Mouse (Mus musculus) urinary bladder, postnatal 10 days (tissue): ENCODE data around the gene Frs3.

Experiments
- DNase-seq: peaks from one replicate; pipeline ENCODE4 v3.0.0; 2022; ENCODE audit warnings: low spot score

Frs3 gene

GRCm38 (mm10) chr17:47691650-47692049, 2.8 kb downstream of the Frs3 start:
- DNase-seq: no peak

GRCm38 (mm10) chr17:47693671-47694441, 5.0 kb downstream of the Frs3 start:
- no peak for DNase-seq

- DNase-seq: no peak
These were observed 5.4 kb downstream of the Frs3 start, which contains the start of gene Gm21981 for GRCm38 (mm10) chr17:47694442-47694502. Gm21981 (minus strand) TSS chr17:47694455.

- DNase-seq: peak; percentile 94
These were observed 5.9 kb downstream of the Frs3 start, which contains the start of gene Prickle4 for GRCm38 (mm10) chr17:47694503-47695336. Prickle4 (minus strand) TSS chr17:47694736.

GRCm38 (mm10) chr17:47695337-47695710, 6.5 kb downstream of the Frs3 start:
- DNase-seq: no peak

GRCm38 (mm10) chr17:47698156-47698555, 9.3 kb downstream of the Frs3 start:
- no peak for DNase-seq

- DNase-seq: no peak
These were observed 10.2 kb downstream of the Frs3 start for GRCm38 (mm10) chr17:47699055-47699454.

GRCm38 (mm10) chr17:47701793-47702192, 13.0 kb downstream of the Frs3 start:
- no peak for DNase-seq

- no peak for DNase-seq
These were observed 13.9 kb downstream of the Frs3 start for GRCm38 (mm10) chr17:47702548-47703345.

GRCm38 (mm10) chr17:47703556-47703955, 14.7 kb downstream of the Frs3 start:
- DNase-seq: no peak

- DNase-seq: no peak
These were observed 15.9 kb downstream of the Frs3 start for GRCm38 (mm10) chr17:47704692-47705091.

GRCm38 (mm10) chr17:47706196-47706595, 17.4 kb downstream of the Frs3 start:
- DNase-seq: no peak

- no peak for DNase-seq
These were observed 19.1 kb downstream of the Frs3 start for GRCm38 (mm10) chr17:47707961-47708360.

GRCm38 (mm10) chr17:47708972-47709371, 20.1 kb downstream of the Frs3 start:
- no peak for DNase-seq

GRCm38 (mm10) chr17:47710036-47710435, 21.2 kb downstream of the Frs3 start:
- DNase-seq: no peak

GRCm38 (mm10) chr17:47711883-47712282, 23.1 kb downstream of the Frs3 start:
- DNase-seq: no peak

GRCm38 (mm10) chr17:47712889-47713571, 24.2 kb downstream of the Frs3 start:
- DNase-seq: no peak

GRCm38 (mm10) chr17:47715037-47715436, 26.2 kb downstream of the Frs3 start:
- DNase-seq: no peak

GRCm38 (mm10) chr17:47721183-47721582, 32.4 kb downstream of the Frs3 start:
- DNase-seq: no peak

GRCm38 (mm10) chr17:47726566-47726965, 37.7 kb downstream of the Frs3 start, which contains the start of gene Pgc:
Pgc (plus strand) TSS chr17:47726842.
- DNase-seq: no peak

GRCm38 (mm10) chr17:47730633-47731575, 42.1 kb downstream of the Frs3 start:
- no peak for DNase-seq
